Mouse (Mus musculus) lung, embryonic 15.5 days (tissue): ENCODE measurements around the gene Slc39a5. TPM values are rescaled to one million over a fixed set of nuclear protein-coding genes. Genes with fewer than 3 reads are reported as not detected.

Experiments used
- microRNA-seq: library from miRNA; unstranded; fragments of <30 nt; microRNA quantifications from one replicate; pipeline ENCODE4, GENCODE M21; 2016
- polyA plus RNA-seq: library from polyadenylated mRNA; unstranded; fragments of >200 nt; fragmentation: Nextera tagmentation; extraction: Ambion mirVana; gene quantifications from 2 replicates; pipeline ENCODE4 v1.2.1, GENCODE M21; 2015

The Slc39a5 gene
- polyA plus RNA-seq, 1 experiment from 2014 or later = 0.31 TPM

Small RNA genes lying within 50 kb of the gene (microRNA-seq; reads per million reads assigned to microRNA genes)
- gene Gm25361 (not detected), gene Gm26308 (not detected), gene Mir6914 (0.74 reads per million), gene Mir6915 (1.3 reads per million)

Other genes with a start within 250 kb of the Slc39a5 start
- 32.2 and 34.9 TPM in 2 replicates for gene Rbms2, start 220.9 kb downstream of the Slc39a5 start, polyA plus RNA-seq
- 2.1 and 2.2 TPM in 2 replicates for gene Gls2, start 206.8 kb downstream of the Slc39a5 start, polyA plus RNA-seq
- 27.0 and 27.4 TPM in 2 replicates for gene Spryd4, start 189.4 kb downstream of the Slc39a5 start, polyA plus RNA-seq
- not detected in 2 replicates for gene Mip, start 175.4 kb downstream of the Slc39a5 start, polyA plus RNA-seq
- 61.4 and 63.1 TPM in 2 replicates for gene Timeless, start 169.2 kb downstream of the Slc39a5 start, polyA plus RNA-seq
- 0.19 and 0.37 TPM in 2 replicates for gene Apon, start 147.1 kb downstream of the Slc39a5 start, polyA plus RNA-seq
- gene Apof, start 132.6 kb downstream of the Slc39a5 start, polyA plus RNA-seq = 0.15 and 0.67 TPM in 2 replicates
- gene Stat2, start 130.7 kb downstream of the Slc39a5 start, polyA plus RNA-seq = 10.5 and 14.0 TPM in 2 replicates
- gene Il23a, start 102.5 kb downstream of the Slc39a5 start, polyA plus RNA-seq = 0.15 and 0.17 TPM in 2 replicates
- 34.1 and 34.5 TPM in 2 replicates for gene Pan2, start 97.9 kb downstream of the Slc39a5 start, polyA plus RNA-seq
- gene Cnpy2, start 78.8 kb downstream of the Slc39a5 start, polyA plus RNA-seq = 329 and 346 TPM in 2 replicates
- 183 and 185 TPM in 2 replicates for gene Cs, start 63.5 kb downstream of the Slc39a5 start, polyA plus RNA-seq
- 12.5 and 12.6 TPM in 2 replicates for gene Coq10a, start 32.2 kb downstream of the Slc39a5 start, polyA plus RNA-seq
- 13.0 and 14.9 TPM in 2 replicates for gene Ankrd52, start 24.1 kb downstream of the Slc39a5 start, polyA plus RNA-seq
- 72.1 and 75.7 TPM in 2 replicates for gene Nabp2, start 10.3 kb upstream of the Slc39a5 start, polyA plus RNA-seq
- 39.8 and 42.1 TPM in 2 replicates for gene Rnf41, start 10.4 kb upstream of the Slc39a5 start, polyA plus RNA-seq
- gene Smarcc2, start 58.0 kb upstream of the Slc39a5 start, polyA plus RNA-seq = 70.2 and 74.7 TPM in 2 replicates
- gene Myl6, start 92.9 kb upstream of the Slc39a5 start, polyA plus RNA-seq = 1,477 and 1,532 TPM in 2 replicates
- 2.9 and 4.3 TPM in 2 replicates for gene Myl6b, start 97.5 kb upstream of the Slc39a5 start, polyA plus RNA-seq
- gene Esyt1, start 124.6 kb upstream of the Slc39a5 start, polyA plus RNA-seq = 28.8 and 31.5 TPM in 2 replicates
- gene Zc3h10, start 146.5 kb upstream of the Slc39a5 start, polyA plus RNA-seq = 14.6 and 14.9 TPM in 2 replicates
- 3,783 and 4,172 TPM in 2 replicates for gene Rpl41, start 148.1 kb upstream of the Slc39a5 start, polyA plus RNA-seq
- 194 and 200 TPM in 2 replicates for gene Pa2g4, start 164.8 kb upstream of the Slc39a5 start, polyA plus RNA-seq
- 21.3 and 22.9 TPM in 2 replicates for gene Erbb3, start 188.4 kb upstream of the Slc39a5 start, polyA plus RNA-seq
- gene Rps26, start 225.5 kb upstream of the Slc39a5 start, polyA plus RNA-seq = 711 and 777 TPM in 2 replicates
- 1.6 and 2.2 TPM in 2 replicates for gene Ikzf4, start 244.8 kb upstream of the Slc39a5 start, polyA plus RNA-seq